Mouse (Mus musculus): ENCODE data around the gene Cd8a. TPM values are rescaled to one million over a fixed set of nuclear protein-coding genes. Genes with fewer than 3 reads are reported as not detected.

The Cd8a gene
- total RNA-seq, 4 experiments from 2014 or later, result not detected

Other genes with a start within 250 kb of the Cd8a start
- 10 to 100 TPM in 2 of 4 experiments, 1 to 10 TPM in 2; 8.9 to 12.8 (median 9.8) TPM for gene Thnsl2, start 229.0 kb upstream of the Cd8a start, total RNA-seq (2022)
- 1 to 10 TPM in 1 of 4 experiments, not detected in 3; 1.4 TPM for gene Fabp1, start 173.6 kb upstream of the Cd8a start, total RNA-seq (2022)
- gene Krcc1, start 101.8 kb upstream of the Cd8a start, total RNA-seq (2022), result 10 to 100 TPM; 25.0 to 34.8 (median 27.7) TPM
- gene Smyd1, start 51.2 kb upstream of the Cd8a start, total RNA-seq (2022), result 100 to 1,000 TPM; 334 to 392 (median 347) TPM
- gene Cd8b1, start 50.6 kb upstream of the Cd8a start, total RNA-seq (2022), result not detected
- gene Rmnd5a, start 67.2 kb downstream of the Cd8a start, total RNA-seq (2022), result 100 to 1,000 TPM; 137 to 183 (median 144) TPM
- gene Rnf103, start 120.5 kb downstream of the Cd8a start, total RNA-seq (2022), result 10 to 100 TPM; 19.5 to 22.6 (median 21.2) TPM
- gene Chmp3, start 170.4 kb downstream of the Cd8a start, total RNA-seq (2022), result 10 to 100 TPM; 30.4 to 39.8 (median 38.9) TPM